Mouse (Mus musculus): ENCODE measurements around the gene Pdxp. TPM values are rescaled to one million over a fixed set of nuclear protein-coding genes. Genes with fewer than 3 reads are reported as not detected.

Gene Pdxp
- 55.8 and 63.2 TPM in 2 replicates for polyA plus RNA-seq (2015; fragmentation: Nextera tagmentation; extraction: Ambion mirVana)

DNA sequence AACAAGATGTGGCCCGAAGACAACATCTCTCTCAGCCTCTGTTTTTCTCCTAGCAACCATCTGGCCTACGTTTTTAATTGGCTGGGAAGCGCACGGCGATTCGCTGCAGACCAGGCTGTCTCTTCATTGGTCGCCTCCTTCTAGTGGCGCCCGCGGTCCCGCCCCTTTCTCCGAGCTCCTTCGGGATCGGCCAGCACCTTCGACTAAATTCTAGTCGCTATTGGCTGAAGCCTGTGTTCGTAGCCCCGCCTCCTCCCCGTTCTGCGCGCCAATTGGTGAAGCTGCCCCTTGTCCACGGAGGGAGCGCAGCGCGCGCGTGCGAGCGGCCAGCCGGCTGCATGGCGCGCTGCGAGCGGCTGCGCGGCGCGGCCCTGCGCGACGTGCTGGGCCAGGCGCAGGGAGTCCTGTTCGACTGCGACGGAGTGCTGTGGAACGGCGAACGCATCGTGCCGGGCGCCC lies at the start of gene Pdxp:
Gene Pdxp (plus strand): TSS at position 288 of the 459 bp plus-strand sequence.
- H3K36me3 ChIP-seq: peaks cover 8% of the 10 kb centered on the region
- H3K9ac ChIP-seq (replicated peaks): peak within 1 kb of the TSS; percentile 87
- ATAC-seq: peak; percentile 92
- H3K4me1 ChIP-seq (replicated peaks): peaks cover 38% of the 10 kb centered on the region
- no peaks in the 10 kb centered on the region for H3K27me3 ChIP-seq
- peak within 1 kb of the TSS; percentile 89 for H3K4me2 ChIP-seq (replicated peaks)
- no peaks in the 10 kb centered on the region for H3K9me3 ChIP-seq
- H3K4me3 ChIP-seq (replicated peaks): peak within 1 kb of the TSS; percentile 65
- WGBS: under 1% methylated on average over 51 of the region's 51 CpGs
- peak within 1 kb of the TSS; percentile 97 for H3K27ac ChIP-seq

DNA sequence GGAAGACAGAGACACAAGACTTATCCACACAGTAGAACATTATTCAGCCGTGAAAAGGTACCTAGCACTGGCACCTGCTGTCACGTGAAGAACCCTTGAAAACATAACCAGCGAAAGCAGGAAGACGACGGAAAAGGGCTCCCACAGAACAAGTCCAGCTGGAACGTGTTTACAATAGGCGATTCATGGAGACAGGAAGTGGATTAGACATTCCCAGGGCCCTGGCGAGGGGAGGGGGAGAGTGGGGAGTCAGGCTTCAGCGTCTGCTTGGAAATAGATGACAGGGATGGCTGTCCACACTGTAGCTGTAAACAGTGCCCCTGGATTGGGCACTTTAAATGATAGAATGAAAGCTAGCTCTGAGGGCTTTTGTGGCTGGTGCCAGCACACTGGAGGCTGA lies 45.3 kb upstream of the Pdxp start:
- Histone ChIP-seq H3K27ac (peak overlapping the region; percentile 71), H3K36me3 (no peaks in the 10 kb centered on the region), H3K4me3 (replicated peaks) (no peak overlapping the region), H3K9ac (replicated peaks) (no peak overlapping the region), H3K4me2 (replicated peaks) (no peak overlapping the region), H3K9me3 (no peaks in the 10 kb centered on the region), H3K27me3 (no peaks in the 10 kb centered on the region; the same call in 1 of the 2 replicates), H3K4me1 (replicated peaks) (peaks cover 6% of the 10 kb centered on the region; the same call in 1 of the 2 replicates)
- peak; percentile 66 for ATAC-seq
- WGBS: 23% methylated on average over 9 of the region's 9 CpGs

DNA sequence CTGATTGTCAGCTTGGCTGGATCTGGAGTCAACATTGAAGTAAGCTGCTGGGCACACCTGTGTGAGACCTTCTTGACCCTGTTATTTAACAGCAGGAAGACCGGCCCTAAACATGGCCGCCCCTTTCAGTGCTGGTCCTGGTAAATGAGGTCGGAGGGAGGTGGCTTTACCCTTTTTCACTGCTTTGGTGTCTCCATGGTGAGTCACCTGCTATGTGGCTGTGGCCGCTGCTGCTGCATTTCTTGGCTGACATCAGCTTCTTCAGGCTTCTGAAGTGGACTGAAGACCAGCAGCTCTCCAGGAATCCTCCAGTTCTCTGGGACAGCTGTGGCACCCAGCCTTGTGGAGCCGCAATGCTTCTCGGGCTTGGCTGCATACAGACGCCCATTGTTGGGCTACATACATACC lies 44.9 kb upstream of the Pdxp start:
- Histone ChIP-seq H3K4me3 (replicated peaks) (no peak overlapping the region), H3K9ac (replicated peaks) (no peak overlapping the region), H3K27me3 (no peaks in the 10 kb centered on the region; the same call in 1 of the 2 replicates), H3K27ac (peak overlapping the region; percentile 71), H3K36me3 (no peaks in the 10 kb centered on the region), H3K4me1 (replicated peaks) (peaks cover 6% of the 10 kb centered on the region; the same call in 1 of the 2 replicates), H3K4me2 (replicated peaks) (no peak overlapping the region), H3K9me3 (no peaks in the 10 kb centered on the region)
- ATAC-seq: peak; percentile 62
- 54% methylated on average over 7 of the region's 7 CpGs for WGBS

DNA sequence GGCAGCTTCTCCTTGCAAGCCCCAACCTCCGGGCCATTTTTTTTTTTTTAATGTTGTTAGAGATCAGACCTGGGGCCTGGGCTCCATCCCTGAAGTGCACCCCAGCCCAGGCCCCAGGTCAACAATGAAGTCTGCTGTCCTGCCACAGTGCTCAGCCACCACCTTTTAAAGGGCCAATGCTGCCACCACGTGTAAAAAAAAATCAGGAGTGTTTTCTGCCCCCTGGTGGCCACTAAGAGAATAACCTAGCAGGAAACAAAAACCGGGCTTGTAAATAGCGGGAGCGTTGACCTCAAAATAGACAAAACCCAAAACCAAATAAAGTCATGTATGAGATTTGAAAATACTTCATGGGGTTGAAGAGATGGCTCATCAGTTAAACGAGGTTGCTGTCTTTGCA lies 43.9 kb upstream of the Pdxp start:
- H3K4me1 ChIP-seq (replicated peaks): peaks cover 6% of the 10 kb centered on the region; the same call in 1 of the 2 replicates
- no peak overlapping the region for H3K27ac ChIP-seq
- H3K9me3 ChIP-seq: no peaks in the 10 kb centered on the region
- ATAC-seq: no peak
- H3K36me3 ChIP-seq: no peaks in the 10 kb centered on the region
- no peak overlapping the region for H3K9ac ChIP-seq (replicated peaks)
- WGBS: 31% methylated on average over 6 of the region's 6 CpGs
- H3K4me3 ChIP-seq (replicated peaks): no peak overlapping the region
- no peaks in the 10 kb centered on the region; the same call in 1 of the 2 replicates for H3K27me3 ChIP-seq
- no peak overlapping the region for H3K4me2 ChIP-seq (replicated peaks)

DNA sequence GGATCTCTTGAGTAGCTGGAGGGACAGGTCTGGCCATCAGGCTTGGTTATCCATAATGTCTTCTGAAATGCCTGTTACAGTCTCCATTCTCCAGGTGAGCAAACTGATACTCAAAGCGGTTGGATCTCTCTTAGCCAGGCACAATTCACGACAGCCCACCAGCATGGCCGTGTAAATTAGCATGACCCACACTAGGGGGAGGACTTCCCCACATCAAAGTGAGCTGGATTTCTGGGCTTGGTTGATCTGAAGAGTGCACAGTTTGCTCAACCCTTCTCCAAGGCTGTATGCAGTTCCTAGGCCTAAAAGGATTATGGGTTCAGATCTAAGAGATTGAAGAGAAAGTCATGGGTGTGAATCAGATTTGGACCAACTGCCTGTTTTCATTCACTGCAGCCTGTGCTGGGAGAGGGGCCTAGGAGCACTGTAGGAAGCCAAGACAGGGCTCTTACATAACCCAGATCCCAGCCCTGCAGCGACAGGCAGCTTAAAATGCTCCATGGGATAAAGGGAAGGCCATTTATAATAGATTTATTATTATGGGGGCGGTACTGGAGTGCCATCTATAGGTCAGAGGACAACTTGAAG lies 41.6 kb upstream of the Pdxp start:
- no peaks in the 10 kb centered on the region for H3K27me3 ChIP-seq
- no peak overlapping the region for H3K27ac ChIP-seq
- 50% methylated on average over 5 of the region's 5 CpGs for WGBS
- no peak overlapping the region for H3K4me2 ChIP-seq (replicated peaks)
- no peak for ATAC-seq
- no peaks in the 10 kb centered on the region for H3K36me3 ChIP-seq
- H3K9ac ChIP-seq (replicated peaks): no peak overlapping the region
- peaks cover 22% of the 10 kb centered on the region for H3K4me1 ChIP-seq (replicated peaks)
- no peak overlapping the region for H3K4me3 ChIP-seq (replicated peaks)
- H3K9me3 ChIP-seq: no peaks in the 10 kb centered on the region

DNA sequence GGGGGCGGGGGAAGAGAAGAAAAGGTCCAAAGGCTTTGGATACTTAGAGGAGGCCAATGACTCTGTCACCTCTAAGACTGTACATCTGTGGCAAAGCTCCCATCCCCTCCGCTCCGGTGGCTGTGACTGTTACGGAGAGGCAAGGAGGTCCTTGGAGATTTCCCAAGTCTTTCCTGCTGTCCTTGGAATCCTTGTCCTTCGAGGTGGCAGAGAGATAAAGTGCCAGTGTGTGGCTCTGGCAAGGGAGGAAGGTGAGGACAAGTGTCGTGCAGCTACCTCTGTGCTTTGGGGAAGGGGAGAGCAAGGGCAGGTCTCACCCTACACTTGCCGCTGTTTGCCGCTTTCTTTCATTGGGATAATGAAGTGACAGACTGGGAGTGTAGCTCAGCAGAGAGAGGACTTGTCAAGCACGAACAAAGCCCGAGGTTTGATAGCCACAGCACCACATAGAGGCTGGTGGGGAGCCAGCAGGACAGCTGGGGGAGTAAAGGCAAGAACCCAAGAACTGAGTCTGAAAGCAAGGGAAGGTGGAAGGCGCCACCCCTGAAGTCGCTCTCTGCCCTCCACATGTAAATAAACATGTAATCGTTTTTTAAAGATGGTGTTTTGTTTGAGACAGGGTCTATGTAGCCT lies 39.8 kb upstream of the Pdxp start:
- no peak overlapping the region for H3K4me2 ChIP-seq (replicated peaks)
- peaks cover 26% of the 10 kb centered on the region for H3K4me1 ChIP-seq (replicated peaks)
- H3K27me3 ChIP-seq: no peaks in the 10 kb centered on the region
- no peak for ATAC-seq
- H3K36me3 ChIP-seq: no peaks in the 10 kb centered on the region
- no peak overlapping the region for H3K27ac ChIP-seq
- no peaks in the 10 kb centered on the region for H3K9me3 ChIP-seq
- 0 out of 2 replicates have a peak overlapping the region, but pooled peaks have one; percentile 1 for H3K9ac ChIP-seq (replicated peaks)
- no peak overlapping the region for H3K4me3 ChIP-seq (replicated peaks)
- 51% methylated on average over 13 of the region's 13 CpGs for WGBS

DNA sequence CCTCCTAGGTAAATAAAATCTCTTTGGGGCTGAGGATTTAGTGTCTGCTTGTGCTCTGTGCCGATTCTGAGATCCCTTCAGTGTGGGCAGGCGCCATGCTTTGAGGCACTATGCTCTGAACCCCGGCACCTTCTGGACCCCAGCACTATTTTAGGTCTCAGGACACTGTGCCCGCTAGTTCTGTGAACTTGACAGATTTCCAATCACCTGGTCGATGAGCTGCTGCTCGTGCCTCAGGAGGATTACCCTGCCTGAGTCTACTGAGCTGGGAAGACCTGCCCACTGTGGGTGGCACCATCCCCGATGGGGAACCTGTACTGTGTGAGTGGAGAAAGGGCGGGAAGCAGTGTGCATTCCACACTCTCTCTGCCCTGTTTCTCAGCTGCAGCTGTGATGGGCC lies 38.7 kb upstream of the Pdxp start:
- no peak overlapping the region for H3K9ac ChIP-seq (replicated peaks)
- H3K27me3 ChIP-seq: no peaks in the 10 kb centered on the region
- peak overlapping the region; percentile 99; the same call in 1 of the 2 replicates for H3K27ac ChIP-seq
- H3K36me3 ChIP-seq: 0 out of 2 replicates have a peak, but pooled peaks cover 1% of the 10 kb centered on the region
- H3K4me2 ChIP-seq (replicated peaks): no peak overlapping the region
- 73% methylated on average over 8 of the region's 8 CpGs for WGBS
- H3K4me1 ChIP-seq (replicated peaks): peaks cover 37% of the 10 kb centered on the region
- ATAC-seq: no peak
- no peak overlapping the region for H3K4me3 ChIP-seq (replicated peaks)
- H3K9me3 ChIP-seq: no peaks in the 10 kb centered on the region

DNA sequence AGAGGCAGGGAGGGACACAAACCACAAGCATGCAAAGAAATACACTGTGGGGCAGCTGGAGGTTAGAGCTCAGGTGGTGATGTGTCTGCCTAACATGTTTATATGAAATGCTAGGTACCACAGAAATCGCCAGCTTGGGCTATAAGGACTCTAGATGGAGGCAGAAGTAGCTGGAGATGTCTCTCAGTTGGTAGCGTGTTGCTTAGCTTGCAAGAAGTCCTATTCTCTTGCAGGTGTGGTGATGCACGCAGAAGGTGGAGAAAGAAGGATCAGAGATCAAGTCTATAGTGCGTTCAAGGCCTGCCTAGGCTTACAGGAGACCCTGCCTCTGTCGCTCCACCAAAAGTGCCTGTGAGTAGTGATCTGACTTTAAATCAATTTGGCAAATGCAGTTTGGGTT lies 38.2 kb upstream of the Pdxp start:
- H3K9ac ChIP-seq (replicated peaks): 0 out of 2 replicates have a peak overlapping the region, but pooled peaks have one; percentile 87
- peak overlapping the region; percentile 78; the same call in 1 of the 2 replicates for H3K4me3 ChIP-seq (replicated peaks)
- no peak for ATAC-seq

DNA sequence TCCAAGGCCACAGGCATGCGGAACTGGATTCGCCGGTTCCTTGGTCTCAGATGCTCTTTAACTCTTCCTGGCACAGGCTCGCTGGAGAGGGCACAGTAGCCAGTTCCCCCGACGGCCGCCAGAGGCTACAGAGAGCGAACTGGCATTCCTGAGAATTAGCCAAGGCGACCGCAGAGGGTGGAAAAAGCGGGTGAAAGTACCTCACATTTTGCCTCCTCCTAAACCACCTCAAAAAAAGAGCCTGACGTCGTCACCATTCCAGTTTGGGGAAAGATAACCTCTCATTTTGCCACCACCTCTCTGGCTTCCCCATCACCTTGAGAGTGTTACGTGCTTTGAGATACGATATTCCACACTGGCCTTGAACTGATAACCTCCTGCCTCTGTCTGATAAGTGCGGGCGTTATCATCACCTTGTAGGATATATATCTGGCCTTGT lies 37.4 kb upstream of the Pdxp start:
- 3% methylated on average over 17 of the region's 17 CpGs for WGBS
- Histone ChIP-seq H3K4me1 (replicated peaks) (peaks cover 39% of the 10 kb centered on the region), H3K4me2 (replicated peaks) (peak overlapping the region; percentile 83), H3K4me3 (replicated peaks) (peak overlapping the region; percentile 78), H3K27me3 (no peaks in the 10 kb centered on the region), H3K9ac (replicated peaks) (peak overlapping the region; percentile 87), H3K36me3 (peaks cover 12% of the 10 kb centered on the region), H3K27ac (peak overlapping the region; percentile 99), H3K9me3 (no peaks in the 10 kb centered on the region)
- peak; percentile 48 for ATAC-seq

More for the DNA sequence above, 38.2 kb upstream of the Pdxp start:
- WGBS: 78% methylated on average over 5 of the region's 5 CpGs
- Histone ChIP-seq H3K9me3 (no peaks in the 10 kb centered on the region), H3K36me3 (0 out of 2 replicates have a peak, but pooled peaks cover 5% of the 10 kb centered on the region), H3K4me1 (replicated peaks) (peaks cover 39% of the 10 kb centered on the region), H3K4me2 (replicated peaks) (peak overlapping the region; percentile 83), H3K27me3 (no peaks in the 10 kb centered on the region), H3K27ac (peak overlapping the region; percentile 99)

DNA sequence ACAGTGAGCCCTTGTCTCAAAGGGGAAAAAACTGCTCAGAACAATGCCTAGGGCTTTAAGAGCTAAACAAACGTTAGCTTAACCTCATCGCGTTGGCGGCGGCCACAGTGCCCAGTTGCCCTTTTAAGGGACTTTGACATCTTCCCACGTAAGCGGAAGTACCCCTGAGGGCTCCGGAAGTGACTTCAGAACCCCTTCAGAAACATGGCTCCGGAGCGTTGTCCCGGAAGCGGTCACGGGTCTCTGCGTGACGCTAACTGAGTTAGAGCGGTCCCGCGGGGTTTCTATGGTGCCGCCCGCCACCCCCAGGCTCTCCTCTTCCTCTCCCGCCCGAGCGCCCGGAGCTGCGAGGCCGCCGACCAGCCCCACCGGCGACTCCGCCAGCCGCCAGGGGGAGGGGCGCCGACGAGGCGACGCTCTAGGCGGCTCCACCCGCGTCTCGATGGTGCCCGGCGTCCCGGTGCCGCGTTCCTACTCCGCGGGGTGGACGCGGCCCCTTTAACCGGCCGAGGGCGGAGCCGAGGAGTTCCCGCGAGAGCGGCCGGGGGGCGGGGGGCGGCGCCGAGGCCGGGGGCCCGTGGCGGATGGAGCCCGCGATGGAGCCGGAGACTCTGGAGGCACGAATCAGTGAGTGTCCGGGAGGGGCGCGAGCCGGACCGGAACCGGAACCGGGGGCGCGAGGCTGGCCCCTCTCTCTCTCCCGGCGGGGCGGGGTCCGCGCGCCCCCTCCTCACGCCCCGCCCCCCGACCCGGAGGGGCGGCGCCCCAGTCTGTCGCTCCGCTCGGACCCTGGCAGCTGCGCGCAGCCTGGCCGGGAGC lies 36.5 kb upstream of the Pdxp start, which contains the start of gene Gga1:
Gene Gga1 (plus strand): TSS at position 200 of the 819 bp plus-strand sequence.
- peak; percentile 91 for ATAC-seq
- H3K9ac ChIP-seq (replicated peaks): peak within 1 kb of the TSS; percentile 87
- WGBS: 1% methylated on average over 71 of the region's 95 CpGs

DNA sequence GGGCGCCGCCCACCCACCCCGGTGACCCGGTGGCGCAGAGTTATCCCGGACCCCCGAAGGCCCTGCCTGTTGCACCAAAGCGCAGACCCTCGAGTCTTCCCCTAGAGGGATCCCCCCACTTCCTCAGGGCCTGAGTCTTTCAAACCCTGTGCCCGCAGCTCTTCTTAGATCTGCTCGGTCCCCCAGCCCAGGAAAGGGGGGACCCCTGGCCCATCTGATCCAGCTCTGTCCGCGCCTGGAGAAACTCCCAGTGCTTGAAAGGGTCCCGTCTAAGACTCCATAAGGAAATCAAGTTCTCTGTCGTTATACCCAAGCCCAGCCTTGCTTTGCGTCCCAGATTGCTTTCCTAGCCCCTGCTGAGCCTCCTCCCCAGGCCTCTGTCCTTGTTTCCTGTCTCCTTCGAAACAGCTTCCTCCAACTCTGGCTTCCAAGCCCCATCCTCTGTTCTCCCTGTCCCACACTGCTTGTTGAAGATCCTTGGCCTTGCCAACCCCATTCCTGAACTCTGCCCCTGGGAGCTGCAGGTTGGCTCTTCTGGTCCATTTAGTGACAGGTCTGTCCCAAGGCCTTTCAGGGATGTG lies 35.8 kb upstream of the Pdxp start:
- Histone ChIP-seq H3K4me1 (replicated peaks) (peaks cover 39% of the 10 kb centered on the region), H3K36me3 (peaks cover 28% of the 10 kb centered on the region), H3K27ac (peak overlapping the region; percentile 99), H3K27me3 (no peaks in the 10 kb centered on the region), H3K9ac (replicated peaks) (peak overlapping the region; percentile 87), H3K9me3 (no peaks in the 10 kb centered on the region), H3K4me3 (replicated peaks) (peak overlapping the region; percentile 78), H3K4me2 (replicated peaks) (peak overlapping the region; percentile 83)
- under 1% methylated on average over 17 of the region's 17 CpGs for WGBS
- peak; percentile 57 for ATAC-seq

More for the DNA sequence above, 36.5 kb upstream of the Pdxp start, which contains the start of gene Gga1:
- Histone ChIP-seq H3K27me3 (no peaks in the 10 kb centered on the region), H3K4me3 (replicated peaks) (peak within 1 kb of the TSS; percentile 78), H3K9me3 (no peaks in the 10 kb centered on the region), H3K36me3 (peaks cover 21% of the 10 kb centered on the region), H3K27ac (peak within 1 kb of the TSS; percentile 99), H3K4me1 (replicated peaks) (peaks cover 39% of the 10 kb centered on the region), H3K4me2 (replicated peaks) (peak within 1 kb of the TSS; percentile 83)
